Mouse (Mus musculus) liver, embryonic 14.5 days (tissue): Measurements from ENCODE around the gene Srsf10.

Experiments
- CTCF ChIP-seq: IDR thresholded peaks from 2 replicates; pipeline ENCODE4 v1.5.1; 2016; ENCODE audit warnings: antibody characterized with exemption, low read depth, control low read depth
- EP300 ChIP-seq: IDR thresholded peaks from 2 replicates; pipeline ENCODE4 v1.6.1; 2016; ENCODE audit warnings: antibody characterized with exemption, low read depth

DNA sequence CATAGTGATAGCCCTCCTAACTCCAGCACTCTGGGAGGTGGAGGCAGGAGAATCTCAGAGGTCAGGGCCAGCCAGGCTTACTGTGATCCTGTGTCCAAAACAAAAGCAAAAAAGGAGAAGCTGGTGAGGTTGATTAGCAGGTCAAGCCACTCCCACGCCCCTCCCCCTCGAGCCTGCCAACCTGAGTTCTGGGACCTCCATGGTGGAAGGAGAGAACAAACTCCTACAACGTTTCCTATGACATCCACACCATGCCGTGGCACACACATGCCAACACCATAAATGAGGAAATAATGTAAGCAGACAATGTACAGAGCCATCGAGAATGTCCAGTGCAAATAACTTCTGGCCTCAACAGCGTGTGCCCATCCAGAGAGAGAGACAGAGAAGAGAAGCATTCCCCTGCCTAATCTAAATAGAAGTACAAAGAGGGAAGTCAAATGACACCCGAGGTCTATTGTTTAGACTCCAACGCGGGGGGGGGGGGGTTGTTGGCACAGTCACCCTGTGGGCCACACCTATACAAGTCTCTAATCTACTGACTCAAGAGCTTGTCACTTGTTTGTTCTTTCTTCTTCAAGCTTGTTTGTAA is 20.5 kb downstream of the Srsf10 start:
- no peak for TF ChIP-seq CTCF
- TF ChIP-seq EP300: no peak
